Mouse (Mus musculus): ENCODE data around the gene Akip1. TPM values are rescaled to one million over a fixed set of nuclear protein-coding genes. Genes with fewer than 3 reads are reported as not detected.

Gene Akip1
- polyA plus RNA-seq, 1 experiment, result 10.3 TPM

GRCm38 (mm10) chr7:109674944-109675628 lies 28.4 kb upstream of the Akip1 start:
- Histone ChIP-seq H3K9me3 (ENCODE audit: control insufficient read depth, low read length) (no peaks in the 10 kb centered on the region), H3K4me1 (ENCODE audit: control insufficient read depth) (peaks cover 14% of the 10 kb centered on the region), H3K36me3 (ENCODE audit: control insufficient read depth) (no peaks in the 10 kb centered on the region), H3K4me3 (replicated peaks) (no peak overlapping the region), H3K27me3 (ENCODE audit: control insufficient read depth) (peaks cover 19% of the 10 kb centered on the region)
- TF ChIP-seq GATA1 (IDR thresholded peaks at IDR 0.05; ENCODE audit: low read length), result no peak

DNA sequence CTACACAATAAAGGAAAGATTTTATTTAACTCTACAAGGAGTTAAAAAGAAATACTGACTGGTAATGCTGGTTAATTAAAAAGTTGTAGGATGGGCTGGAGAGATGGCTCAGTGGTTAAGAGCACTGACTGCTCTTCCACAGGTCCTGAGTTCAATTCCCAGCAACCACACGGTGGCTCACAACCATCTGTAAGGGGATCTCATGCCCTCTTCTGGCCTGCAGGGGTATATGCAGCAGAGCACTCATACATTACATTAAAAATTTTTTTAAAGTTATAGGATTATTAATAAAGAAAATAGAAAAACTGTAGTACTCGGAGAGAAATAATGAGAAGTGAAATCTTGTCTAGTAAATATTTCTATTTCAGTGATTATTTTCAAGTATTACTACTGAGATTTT lies 23.2 kb upstream of the Akip1 start:
- Histone ChIP-seq H3K4me1 (ENCODE audit: control insufficient read depth) (no peaks in the 10 kb centered on the region), H3K27me3 (ENCODE audit: control insufficient read depth) (no peaks in the 10 kb centered on the region), H3K9me3 (ENCODE audit: control insufficient read depth, low read length) (no peaks in the 10 kb centered on the region), H3K4me3 (replicated peaks) (no peak overlapping the region), H3K36me3 (ENCODE audit: control insufficient read depth) (no peaks in the 10 kb centered on the region)
- TF ChIP-seq TAL1 (IDR thresholded peaks at IDR 0.05; ENCODE audit: low read length), result no peak

- Histone ChIP-seq H3K4me3 (replicated peaks) (no peak overlapping the region), H3K27me3 (ENCODE audit: control insufficient read depth) (no peaks in the 10 kb centered on the region), H3K4me1 (ENCODE audit: control insufficient read depth) (no peaks in the 10 kb centered on the region), H3K9me3 (ENCODE audit: control insufficient read depth, low read length) (no peaks in the 10 kb centered on the region), H3K36me3 (ENCODE audit: control insufficient read depth) (no peaks in the 10 kb centered on the region)
- TF ChIP-seq GATA1 (IDR thresholded peaks at IDR 0.05; ENCODE audit: low read length) (no peak), TAL1 (IDR thresholded peaks at IDR 0.05; ENCODE audit: low read length) (no peak)
Measured at GRCm38 (mm10) chr7:109680879-109681278, 22.6 kb upstream of the Akip1 start.

GRCm38 (mm10) chr7:109686585-109687128 lies 16.8 kb upstream of the Akip1 start:
- no peaks in the 10 kb centered on the region for H3K9me3 ChIP-seq (ENCODE audit: control insufficient read depth, low read length)
- no peaks in the 10 kb centered on the region for H3K4me1 ChIP-seq (ENCODE audit: control insufficient read depth)
- no peaks in the 10 kb centered on the region for H3K36me3 ChIP-seq (ENCODE audit: control insufficient read depth)
- no peaks in the 10 kb centered on the region for H3K27me3 ChIP-seq (ENCODE audit: control insufficient read depth)
- TF ChIP-seq GATA1 (IDR thresholded peaks at IDR 0.05; ENCODE audit: low read length) (no peak), TAL1 (IDR thresholded peaks at IDR 0.05; ENCODE audit: low read length) (no peak)
- H3K4me3 ChIP-seq (replicated peaks), result no peak overlapping the region

- Histone ChIP-seq H3K4me3 (replicated peaks) (no peak overlapping the region), H3K27me3 (ENCODE audit: control insufficient read depth) (no peaks in the 10 kb centered on the region), H3K4me1 (ENCODE audit: control insufficient read depth) (no peaks in the 10 kb centered on the region), H3K9me3 (ENCODE audit: control insufficient read depth, low read length) (no peaks in the 10 kb centered on the region), H3K36me3 (ENCODE audit: control insufficient read depth) (no peaks in the 10 kb centered on the region)
- TF ChIP-seq GATA1 (IDR thresholded peaks at IDR 0.05; ENCODE audit: low read length), result no peak
- TF ChIP-seq TAL1 (IDR thresholded peaks at IDR 0.05; ENCODE audit: low read length), result no peak
Measured at GRCm38 (mm10) chr7:109690101-109690500, 13.4 kb upstream of the Akip1 start.

DNA sequence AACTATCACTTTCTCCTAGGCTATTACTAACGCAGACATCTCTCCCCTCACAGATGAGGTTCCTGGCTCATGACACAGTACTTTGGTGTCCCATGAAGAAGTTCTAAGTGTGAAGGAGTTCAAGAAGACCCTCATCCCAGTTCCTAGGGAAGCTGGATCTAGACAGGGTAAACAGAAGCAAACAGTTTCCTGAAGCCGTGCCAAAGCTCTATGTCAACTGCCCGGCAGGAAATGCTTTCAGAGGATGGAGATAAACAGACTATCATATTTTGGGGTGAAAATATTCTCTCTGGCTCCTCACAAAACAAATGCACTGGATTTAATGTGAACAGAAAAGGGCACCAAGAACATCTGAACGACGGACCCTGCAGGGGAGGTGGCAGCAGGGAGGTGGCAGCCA lies 12.5 kb upstream of the Akip1 start:
- no peak overlapping the region for H3K4me3 ChIP-seq (replicated peaks)
- TF ChIP-seq GATA1 (IDR thresholded peaks at IDR 0.05; ENCODE audit: low read length) (no peak), TAL1 (IDR thresholded peaks at IDR 0.05; ENCODE audit: low read length) (no peak)
- no peaks in the 10 kb centered on the region for H3K27me3 ChIP-seq (ENCODE audit: control insufficient read depth)
- no peaks in the 10 kb centered on the region for H3K36me3 ChIP-seq (ENCODE audit: control insufficient read depth)
- H3K9me3 ChIP-seq (ENCODE audit: control insufficient read depth, low read length), result no peaks in the 10 kb centered on the region
- H3K4me1 ChIP-seq (ENCODE audit: control insufficient read depth), result no peaks in the 10 kb centered on the region

- Histone ChIP-seq H3K4me1 (ENCODE audit: control insufficient read depth) (no peaks in the 10 kb centered on the region), H3K4me3 (replicated peaks) (no peak overlapping the region), H3K27me3 (ENCODE audit: control insufficient read depth) (no peaks in the 10 kb centered on the region), H3K36me3 (ENCODE audit: control insufficient read depth) (no peaks in the 10 kb centered on the region), H3K9me3 (ENCODE audit: control insufficient read depth, low read length) (no peaks in the 10 kb centered on the region)
- TF ChIP-seq TAL1 (IDR thresholded peaks at IDR 0.05; ENCODE audit: low read length) (no peak), GATA1 (IDR thresholded peaks at IDR 0.05; ENCODE audit: low read length) (no peak)
Measured at GRCm38 (mm10) chr7:109694576-109695338, 8.7 kb upstream of the Akip1 start.

GRCm38 (mm10) chr7:109695339-109695726 lies 8.2 kb upstream of the Akip1 start:
- H3K9me3 ChIP-seq (ENCODE audit: control insufficient read depth, low read length), result no peaks in the 10 kb centered on the region
- no peaks in the 10 kb centered on the region for H3K36me3 ChIP-seq (ENCODE audit: control insufficient read depth)
- TF ChIP-seq TAL1 (IDR thresholded peaks at IDR 0.05; ENCODE audit: low read length) (no peak), GATA1 (IDR thresholded peaks at IDR 0.05; ENCODE audit: low read length) (no peak)
- no peaks in the 10 kb centered on the region for H3K27me3 ChIP-seq (ENCODE audit: control insufficient read depth)
- H3K4me1 ChIP-seq (ENCODE audit: control insufficient read depth), result no peaks in the 10 kb centered on the region
- no peak overlapping the region for H3K4me3 ChIP-seq (replicated peaks)

DNA sequence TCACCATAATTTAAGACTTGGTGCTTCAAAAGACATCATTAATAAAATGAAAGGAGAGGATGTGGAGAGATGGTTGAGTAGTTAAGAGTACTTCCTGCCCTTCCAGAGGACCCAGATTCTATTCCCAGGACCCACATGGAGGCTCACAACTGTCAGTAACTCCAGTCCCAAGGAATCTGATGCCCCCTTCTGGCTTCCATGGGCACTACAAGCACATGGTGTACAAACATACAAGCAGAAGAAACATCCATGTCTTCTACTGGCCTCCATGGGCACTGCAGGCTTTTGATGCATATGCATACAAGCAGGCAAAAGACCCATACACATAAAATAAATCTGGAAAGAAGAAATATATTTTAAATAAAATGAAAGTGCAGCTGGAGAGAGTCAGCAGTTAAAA lies 3.3 kb upstream of the Akip1 start:
- TF ChIP-seq GATA1 (IDR thresholded peaks at IDR 0.05; ENCODE audit: low read length) (no peak), TAL1 (IDR thresholded peaks at IDR 0.05; ENCODE audit: low read length) (no peak)
- Histone ChIP-seq H3K27me3 (ENCODE audit: control insufficient read depth) (peaks cover 6% of the 10 kb centered on the region; the same call in 1 of the 2 replicates), H3K36me3 (ENCODE audit: control insufficient read depth) (peaks cover under 1% of the 10 kb centered on the region; the same call in 1 of the 2 replicates), H3K4me1 (ENCODE audit: control insufficient read depth) (peaks cover 27% of the 10 kb centered on the region), H3K4me3 (replicated peaks) (no peak overlapping the region), H3K9me3 (ENCODE audit: control insufficient read depth, low read length) (peaks cover 3% of the 10 kb centered on the region; the same call in 1 of the 2 replicates)
